Mouse (Mus musculus): ENCODE measurements around the gene Dmrta2. TPM values are rescaled to one million over a fixed set of nuclear protein-coding genes. Genes with fewer than 3 reads are reported as not detected.

Gene Dmrta2
- total RNA-seq, 2 experiments from 2014 or later = 0.51 TPM; not detected in 1

- ATAC-seq (replicated peaks; ENCODE audit: low FRiP score, poor library complexity, severe bottlenecking) = no peak
Measured at GRCm38 (mm10) chr4:110006044-110006443, 28.2 kb downstream of the Dmrta2 start.

GRCm38 (mm10) chr4:110019145-110019544 lies 41.3 kb downstream of the Dmrta2 start:
- no peak for ATAC-seq (replicated peaks; ENCODE audit: low FRiP score, poor library complexity, severe bottlenecking)

DNA sequence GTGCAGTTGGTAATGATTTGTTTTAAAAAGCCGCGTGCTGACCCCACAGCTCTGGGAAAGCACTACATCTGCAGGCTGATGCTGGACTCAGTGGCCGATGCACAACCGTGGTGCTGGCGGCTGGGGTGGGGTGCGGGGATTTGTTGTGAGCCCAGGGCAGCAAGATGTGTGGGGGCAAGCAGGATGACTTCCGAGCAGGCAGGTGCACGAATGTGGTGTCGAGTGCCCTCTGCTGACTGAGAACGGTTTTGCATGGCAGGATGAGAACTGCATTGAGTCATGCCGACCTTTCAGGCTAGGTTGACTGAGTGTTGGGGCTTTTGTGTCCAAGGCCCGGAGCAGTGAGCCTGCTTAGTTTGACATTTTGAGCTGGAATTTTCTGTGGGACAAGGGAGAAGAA lies 42.4 kb downstream of the Dmrta2 start:
- no peak for ATAC-seq (replicated peaks; ENCODE audit: low FRiP score, poor library complexity, severe bottlenecking)

DNA sequence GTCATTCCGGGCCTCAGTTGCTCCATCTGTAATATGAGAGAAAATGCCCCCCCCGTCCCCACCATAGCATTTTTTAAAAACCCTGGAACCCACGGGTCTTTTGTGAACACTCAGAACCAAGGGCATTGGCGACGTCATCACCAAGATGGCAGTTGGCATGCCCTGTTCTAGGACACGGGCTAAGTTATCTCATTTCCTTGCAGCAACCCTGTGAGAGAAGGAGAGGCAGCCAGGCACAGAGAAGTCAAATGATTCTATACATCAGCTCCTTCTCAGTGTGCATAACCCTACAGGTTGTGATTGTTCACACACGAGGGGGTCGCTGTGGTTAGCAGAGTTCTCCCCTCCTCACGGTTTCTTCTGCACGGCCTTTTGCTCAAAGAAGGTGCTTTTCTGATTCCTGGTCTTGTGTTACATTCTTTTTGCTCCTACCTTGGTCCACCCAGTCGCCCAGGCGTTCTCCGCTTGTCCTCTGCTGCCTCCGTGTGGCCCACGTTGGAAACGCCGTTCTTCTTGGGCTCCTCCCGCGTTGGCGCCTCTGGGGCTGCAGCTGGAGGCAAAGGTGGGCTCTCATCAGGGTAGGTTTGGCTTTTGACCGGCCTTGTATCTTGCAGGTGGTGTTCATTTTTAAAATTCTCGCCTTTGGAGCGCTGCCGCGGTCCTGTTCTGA lies 44.2 kb downstream of the Dmrta2 start:
- ATAC-seq (replicated peaks; ENCODE audit: low FRiP score, poor library complexity, severe bottlenecking) = no peak; the same call in 1 of the 2 replicates

DNA sequence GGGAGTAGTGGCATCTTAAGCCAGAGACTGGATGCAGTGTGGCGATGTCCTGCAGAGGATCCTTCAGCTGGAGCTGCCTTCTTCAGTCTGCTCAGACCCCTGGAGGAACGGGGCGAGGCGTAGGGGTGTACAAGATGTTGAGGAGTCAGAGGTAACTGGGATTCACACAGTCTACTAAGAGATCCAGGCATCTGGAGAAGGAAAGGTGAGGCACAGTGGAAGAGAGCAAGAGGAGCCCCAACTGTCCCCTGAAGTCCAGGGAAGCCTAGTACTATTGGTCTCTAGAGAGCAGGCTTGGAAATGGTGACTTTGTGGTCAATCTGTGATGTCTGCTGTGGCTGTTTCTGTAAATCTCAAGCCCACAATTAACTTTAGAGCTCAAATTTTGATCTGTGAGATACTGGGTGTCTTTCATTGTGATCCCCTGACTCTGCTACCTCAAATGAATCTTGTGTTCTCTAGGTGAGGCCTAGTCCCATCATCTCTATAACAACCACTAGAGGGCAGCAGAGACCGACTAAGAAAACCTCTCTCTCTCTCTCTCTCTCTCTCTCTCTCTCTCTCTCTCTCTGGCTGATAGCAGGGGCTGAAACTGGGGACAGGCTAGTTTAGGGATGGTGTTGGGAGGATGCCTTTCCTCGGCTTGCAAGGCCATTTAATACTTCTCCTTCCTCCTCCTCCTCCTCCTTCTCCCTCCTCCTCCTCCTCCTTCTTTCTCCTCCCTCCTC lies 50.8 kb downstream of the Dmrta2 start:
- peak; percentile 60; the same call in 1 of the 2 replicates for ATAC-seq (replicated peaks; ENCODE audit: low FRiP score, poor library complexity, severe bottlenecking)

GRCm38 (mm10) chr4:110029446-110029845 lies 51.6 kb downstream of the Dmrta2 start:
- no peak for ATAC-seq (replicated peaks; ENCODE audit: low FRiP score, poor library complexity, severe bottlenecking)
